Mouse (Mus musculus) lung, postnatal 36 days (tissue): ENCODE data around the gene Ugt1a5.

Experiments used
- DNase-seq: peaks from one replicate; pipeline ENCODE4 v3.0.0; 2022; ENCODE audit warnings: mixed read lengths

The Ugt1a5 gene

DNA sequence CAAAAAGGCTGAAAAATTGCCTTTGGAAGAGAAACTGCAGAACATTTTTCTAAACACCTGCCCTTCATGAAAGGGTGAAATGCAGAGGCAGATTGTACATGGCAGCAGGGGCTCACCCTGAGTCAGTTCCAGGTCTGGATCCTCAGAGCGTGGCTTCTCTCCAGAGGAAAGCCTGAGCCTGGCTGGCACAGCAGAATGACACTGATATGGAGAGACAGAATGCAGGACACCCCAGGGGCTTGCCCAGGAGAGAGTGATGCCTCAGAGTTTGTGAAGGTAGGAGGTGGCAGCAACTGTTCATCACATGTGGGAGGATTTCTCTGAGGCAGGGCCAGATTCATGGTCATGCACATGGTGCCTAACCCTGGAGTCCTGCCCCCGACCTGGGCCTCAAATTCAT lies 34.2 kb downstream of the Ugt1a5 start:
- no peak for DNase-seq

DNA sequence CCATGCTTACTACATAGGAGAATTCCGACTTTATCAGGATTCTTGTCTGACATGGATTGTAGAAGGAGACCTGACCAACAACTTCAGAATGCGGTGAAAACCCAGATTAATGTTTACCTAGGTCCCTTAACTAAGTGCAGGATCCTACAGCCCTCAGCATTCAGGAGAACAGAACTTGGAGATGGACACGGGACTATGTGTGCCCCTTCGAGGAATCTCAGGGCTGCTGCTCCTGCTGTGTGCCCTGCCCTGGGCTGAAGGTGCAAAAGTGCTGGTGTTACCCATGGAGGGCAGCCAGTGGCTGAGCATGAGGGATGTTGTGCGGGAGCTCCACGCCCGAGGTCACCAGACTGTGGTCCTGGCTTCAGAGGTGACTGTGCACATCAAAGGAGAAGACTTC lies 34.6 kb downstream of the Ugt1a5 start, which contains the start of gene Ugt1a2:
TSS of gene Ugt1a2 (plus strand) at position 146 of the 400 bp plus-strand sequence.
- DNase-seq = no peak

DNA sequence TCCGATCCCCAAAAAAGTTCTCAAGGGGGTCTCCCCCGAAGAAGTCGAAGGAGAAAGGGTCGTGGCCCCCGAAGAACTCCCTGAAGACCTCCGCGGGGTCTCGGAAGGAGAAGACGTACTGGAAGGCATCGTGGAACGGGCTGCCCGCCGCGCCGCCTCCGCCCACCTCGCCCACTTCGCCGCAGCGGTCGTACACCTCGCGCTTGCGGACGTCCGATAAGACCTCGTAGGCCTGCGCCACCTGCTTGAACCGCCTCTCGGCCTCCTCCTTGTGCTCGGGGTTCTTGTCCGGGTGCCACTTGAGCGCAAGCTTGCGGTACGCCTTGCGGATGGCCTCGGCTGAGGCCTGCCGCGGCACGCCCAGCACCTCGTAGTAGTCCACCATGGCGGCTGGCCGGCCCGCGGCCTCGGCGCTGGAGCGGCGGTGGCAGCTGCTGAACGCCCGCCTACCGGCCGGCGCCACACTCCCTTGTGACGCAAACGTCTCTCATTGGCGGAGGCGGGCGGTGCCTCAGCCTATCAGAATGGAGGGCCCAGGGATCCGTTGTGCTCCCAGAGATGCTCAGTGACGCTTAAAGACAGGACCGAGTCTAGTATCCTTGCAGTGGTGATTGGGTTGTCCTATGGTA lies 39.6 kb downstream of the Ugt1a5 start, which contains the start of gene Dnajb3:
TSS of gene Dnajb3 (minus strand) at position 489 of the 629 bp plus-strand sequence.
- DNase-seq = peak; percentile 71

DNA sequence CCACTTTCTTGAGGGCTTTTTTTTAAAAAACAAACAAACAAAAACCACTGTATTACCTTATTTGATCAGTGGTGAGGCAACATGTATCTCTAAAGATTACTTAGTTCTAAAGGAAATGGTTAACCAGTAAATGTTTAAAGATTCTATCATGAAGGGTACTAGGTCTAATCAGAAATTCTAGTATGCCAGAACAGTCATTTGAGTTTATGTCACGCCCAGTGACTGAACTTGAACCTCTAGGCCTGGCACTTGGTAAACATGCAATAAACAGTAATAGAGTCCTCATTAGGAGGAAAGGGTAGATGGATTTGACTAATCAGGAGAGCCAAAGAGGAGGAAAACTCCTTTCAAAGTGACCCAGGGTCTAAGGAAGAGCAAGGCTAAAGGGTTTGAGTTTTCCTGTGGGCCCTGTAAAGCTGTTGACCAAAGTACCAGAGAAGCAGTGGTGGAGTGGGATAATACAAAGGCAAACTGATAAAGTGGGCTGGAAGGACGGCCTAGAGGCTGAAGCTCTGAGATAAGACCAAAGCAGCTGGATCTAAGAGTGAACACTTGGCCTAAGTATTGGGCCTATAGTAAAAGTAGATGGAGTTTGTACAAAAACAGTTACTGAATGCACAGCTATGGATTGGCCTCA lies 41.1 kb downstream of the Ugt1a5 start:
- no peak for DNase-seq

DNA sequence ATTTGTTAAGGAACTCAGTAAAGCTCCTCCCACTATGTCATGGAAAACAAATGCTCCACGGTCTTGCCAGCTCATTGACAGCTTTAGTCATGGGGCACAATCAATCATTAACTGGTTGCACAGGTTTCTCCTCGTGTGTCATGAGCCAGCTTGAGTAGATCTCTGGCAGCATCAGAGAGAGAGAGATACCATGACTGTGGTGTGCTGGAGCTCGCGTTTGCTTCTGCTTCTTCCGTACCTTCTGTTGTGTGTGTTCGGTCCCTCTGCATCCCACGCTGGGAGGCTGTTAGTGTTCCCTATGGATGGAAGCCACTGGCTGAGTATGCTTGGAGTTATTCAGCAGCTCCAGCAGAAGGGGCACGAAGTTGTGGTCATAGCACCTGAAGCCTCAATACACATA lies 46.0 kb downstream of the Ugt1a5 start, which contains the start of gene Ugt1a1:
TSS of gene Ugt1a1 (plus strand) at position 148 of the 400 bp plus-strand sequence.
- no peak for DNase-seq

DNA sequence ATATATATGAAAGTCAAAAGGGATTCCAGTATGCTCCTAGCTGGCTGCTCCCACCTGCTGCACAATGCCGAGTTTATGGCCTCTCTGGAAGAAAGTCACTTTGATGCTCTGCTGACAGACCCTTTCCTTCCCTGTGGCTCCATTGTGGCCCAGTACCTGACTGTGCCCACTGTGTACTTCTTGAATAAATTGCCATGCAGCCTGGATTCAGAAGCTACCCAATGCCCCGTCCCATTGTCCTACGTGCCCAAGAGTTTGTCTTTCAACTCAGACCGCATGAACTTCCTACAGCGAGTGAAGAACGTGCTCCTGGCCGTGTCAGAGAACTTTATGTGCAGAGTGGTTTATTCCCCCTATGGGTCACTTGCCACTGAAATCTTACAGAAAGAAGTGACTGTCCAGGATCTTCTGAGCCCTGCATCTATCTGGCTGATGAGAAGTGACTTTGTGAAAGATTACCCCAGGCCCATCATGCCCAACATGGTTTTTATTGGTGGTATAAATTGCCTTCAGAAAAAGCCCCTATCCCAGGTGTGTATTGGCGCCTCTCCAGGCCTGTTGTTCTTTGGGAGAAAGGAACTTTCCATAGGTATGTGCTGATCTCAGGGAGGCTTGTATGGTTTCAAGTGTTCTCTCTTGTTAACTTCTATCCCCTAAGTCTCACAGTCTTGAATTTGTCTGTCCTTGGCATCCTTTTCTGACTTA lies 46.7 kb downstream of the Ugt1a5 start:
- no peak for DNase-seq

DNA sequence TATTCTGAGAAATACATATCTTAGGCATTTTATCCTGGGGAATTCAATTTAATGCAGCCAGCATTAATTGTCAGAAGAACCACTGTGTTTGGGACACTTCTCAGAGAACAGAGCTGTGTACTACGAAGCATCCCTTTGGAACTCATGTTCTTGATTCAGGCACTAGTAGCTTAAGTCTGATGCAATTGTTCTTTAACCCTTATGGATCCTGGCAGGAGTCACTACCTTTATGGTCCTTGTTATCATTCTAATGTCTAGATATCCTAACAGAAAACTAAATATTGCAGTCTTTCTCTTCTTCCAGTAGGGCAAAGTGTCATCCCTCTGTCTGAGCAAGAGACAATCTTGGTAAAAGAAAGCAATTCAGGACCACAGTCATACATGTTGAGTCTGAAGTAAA lies 47.2 kb downstream of the Ugt1a5 start:
- DNase-seq = no peak

DNA sequence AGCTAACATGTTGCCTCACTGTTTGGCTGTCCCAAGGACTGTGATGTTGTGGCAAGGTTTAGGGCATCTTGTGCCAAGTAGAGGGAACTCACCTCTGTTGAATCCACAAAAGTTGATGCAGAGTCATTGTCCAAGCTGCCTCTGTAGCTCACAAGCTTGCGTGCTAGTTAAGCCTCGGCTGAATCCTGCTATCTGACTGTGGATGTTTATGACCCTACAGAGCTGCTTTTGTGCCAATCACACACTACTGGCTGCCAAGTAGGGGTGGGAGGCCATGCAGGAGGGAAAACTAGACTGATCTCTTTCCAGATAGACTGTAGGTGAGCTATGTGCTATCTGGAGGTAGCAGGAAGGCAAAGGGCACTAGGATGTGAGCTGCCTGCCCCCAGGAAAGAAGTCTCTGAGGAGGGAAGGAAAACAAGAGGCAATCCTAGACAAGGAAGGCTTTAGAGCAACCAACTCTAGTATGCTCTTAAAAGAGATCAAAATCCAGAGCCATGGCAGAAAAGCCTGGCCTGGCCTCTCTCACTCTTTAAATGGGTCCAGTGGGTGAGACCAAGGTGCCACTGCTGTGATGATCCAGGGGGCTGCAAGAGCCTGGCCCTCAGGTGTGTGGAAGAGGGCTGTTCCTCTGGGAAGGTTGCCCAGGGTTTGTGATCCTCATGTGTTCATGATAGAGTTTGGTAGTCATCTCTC lies 48.1 kb downstream of the Ugt1a5 start:
- DNase-seq = no peak

DNA sequence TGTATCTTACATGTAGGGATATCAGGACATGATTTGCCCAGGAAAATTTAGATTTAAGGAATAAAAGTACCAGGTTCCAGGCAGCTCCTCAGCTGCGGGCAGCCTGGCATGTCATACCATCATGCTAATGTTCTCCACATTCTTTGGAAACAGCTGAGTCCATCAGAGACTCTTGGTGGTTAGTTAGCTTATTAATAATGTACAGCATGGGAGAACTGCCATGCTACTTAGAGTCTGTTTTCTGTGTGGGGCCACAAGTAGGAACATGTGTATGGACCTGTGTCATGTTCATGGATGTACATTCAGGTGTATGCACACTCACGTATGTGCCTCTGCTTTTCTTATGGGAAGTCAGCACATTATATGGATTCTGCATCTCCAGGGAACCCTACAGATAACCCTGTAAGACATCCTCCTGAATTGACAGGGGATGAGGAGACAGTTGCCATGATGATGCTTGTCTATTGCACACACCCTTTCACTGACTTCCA lies 48.7 kb downstream of the Ugt1a5 start:
- no peak for DNase-seq

DNA sequence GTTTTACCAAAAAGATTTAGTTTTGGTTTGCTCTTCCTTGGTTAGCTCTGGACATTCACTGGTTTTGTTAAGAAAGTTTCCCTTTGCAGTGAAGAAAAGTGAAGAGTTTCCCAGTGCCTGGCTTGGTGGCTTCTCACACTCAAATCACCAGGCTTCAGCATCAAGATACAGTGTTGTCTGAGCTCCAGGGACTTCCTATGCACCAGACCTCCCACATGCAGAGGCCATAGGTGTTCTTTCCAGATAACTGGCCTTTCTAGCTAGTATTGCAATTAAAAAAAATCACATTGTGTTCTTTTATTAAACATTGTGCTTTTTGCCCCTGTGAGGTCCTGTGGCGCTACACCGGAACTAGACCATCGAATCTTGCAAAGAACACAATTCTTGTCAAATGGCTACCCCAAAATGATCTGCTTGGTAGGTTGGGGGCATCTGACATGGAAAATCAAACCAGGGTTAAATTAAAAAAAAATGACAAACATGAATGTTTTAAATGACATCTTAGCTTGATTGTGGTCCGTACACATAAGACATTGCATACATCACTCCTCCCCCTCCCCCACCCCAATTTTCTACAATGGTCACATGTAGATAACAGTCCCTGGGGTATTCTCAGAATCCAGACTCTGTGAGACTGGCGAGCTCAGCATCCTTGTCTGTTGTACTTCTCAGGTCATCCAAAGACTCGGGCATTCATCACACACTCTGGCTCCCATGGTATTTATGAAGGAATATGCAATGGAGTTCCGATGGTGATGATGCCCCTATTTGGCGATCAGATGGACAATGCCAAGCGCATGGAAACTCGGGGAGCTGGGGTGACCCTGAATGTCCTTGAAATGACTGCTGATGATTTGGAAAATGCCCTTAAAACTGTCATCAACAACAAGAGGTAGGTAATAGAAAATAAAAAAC lies 49.9 kb downstream of the Ugt1a5 start:
- no peak for DNase-seq

DNA sequence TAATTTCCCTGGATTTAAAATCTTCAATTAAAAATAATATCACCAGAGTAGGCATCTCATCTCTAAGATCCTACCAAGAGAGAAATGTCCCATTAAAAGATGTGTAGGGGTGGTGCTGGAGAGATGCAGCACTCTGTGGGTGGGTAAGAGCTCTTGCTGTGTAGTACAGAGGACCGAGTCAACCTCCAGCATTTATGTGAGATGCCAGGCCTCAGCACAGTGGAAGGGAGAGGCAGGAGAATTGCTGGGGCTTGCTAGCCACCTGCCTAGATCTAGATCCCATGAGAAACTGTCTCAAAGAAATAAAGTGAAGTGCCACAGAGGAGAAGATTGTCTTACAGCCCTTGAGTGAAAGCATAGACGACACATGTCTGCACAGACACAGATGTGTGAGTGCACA lies 50.7 kb downstream of the Ugt1a5 start:
- DNase-seq = no peak

DNA sequence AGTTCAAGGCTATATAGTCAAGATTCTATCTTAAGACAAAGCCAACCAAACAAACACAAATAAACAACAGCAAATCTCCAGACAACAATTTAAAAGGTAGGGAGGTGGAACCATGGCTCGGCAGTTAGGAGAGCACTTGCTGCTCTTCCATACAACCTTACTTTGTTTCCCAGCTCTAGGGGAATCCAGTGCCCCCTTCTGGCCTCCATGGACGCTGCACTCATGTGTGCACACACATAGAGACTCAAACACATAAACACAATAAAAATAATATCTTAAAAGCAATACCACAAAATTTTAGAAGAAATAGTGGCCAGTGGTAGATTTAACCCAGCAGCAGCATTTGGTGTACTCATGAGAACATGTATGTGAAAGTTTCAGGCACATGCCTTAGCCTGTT lies 51.3 kb downstream of the Ugt1a5 start:
- no peak for DNase-seq

DNA sequence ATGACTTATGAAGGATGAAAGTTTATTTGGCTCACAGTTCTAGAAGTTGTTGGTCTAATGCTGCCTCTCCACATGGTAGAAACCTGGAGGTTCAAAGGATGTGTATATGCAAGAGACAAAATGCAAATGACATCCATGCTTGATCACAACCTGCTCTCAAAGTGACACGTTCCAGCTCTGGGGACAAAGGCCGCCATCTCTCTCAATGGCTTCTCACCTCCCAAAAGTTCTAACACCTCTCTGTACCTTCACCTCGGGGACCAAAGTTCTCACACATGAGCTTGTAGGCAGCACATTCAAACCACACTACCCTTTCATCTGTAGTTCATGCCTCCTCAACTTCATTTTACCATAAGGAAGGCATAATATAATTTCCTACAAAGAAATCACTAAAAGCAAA lies 51.8 kb downstream of the Ugt1a5 start:
- no peak for DNase-seq

DNA sequence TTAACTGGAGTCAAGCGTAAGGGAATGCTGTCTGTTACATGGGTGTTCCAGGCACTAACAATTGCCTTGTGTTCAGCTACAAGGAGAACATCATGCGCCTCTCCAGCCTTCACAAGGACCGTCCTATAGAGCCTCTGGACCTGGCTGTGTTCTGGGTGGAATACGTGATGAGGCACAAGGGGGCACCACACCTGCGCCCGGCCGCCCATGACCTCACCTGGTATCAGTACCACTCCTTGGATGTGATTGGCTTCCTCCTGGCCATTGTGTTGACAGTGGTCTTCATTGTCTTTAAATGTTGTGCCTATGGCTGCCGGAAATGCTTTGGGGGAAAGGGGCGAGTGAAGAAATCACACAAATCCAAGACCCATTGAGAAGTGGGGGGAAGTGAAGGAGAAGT lies 52.2 kb downstream of the Ugt1a5 start:
- no peak for DNase-seq

DNA sequence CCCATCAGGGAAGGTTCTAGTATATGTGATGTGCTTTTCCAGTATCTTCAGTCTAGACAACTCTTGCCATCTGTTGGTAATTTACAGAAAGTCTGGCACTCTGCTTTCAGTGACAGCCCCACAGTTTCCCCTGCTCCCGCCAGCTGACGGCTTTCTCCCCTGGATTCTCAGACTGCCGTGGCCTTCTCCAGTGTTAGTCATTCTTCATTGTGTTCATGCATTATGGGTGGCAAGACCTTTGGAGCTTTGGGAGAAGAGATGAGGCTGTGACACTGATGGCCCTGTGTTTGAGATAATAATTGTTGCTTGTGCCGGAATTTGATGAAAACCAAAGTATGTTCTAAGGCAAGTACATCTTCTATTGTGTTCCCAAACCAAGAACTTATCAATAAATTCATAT lies 52.8 kb downstream of the Ugt1a5 start:
- DNase-seq = no peak

DNA sequence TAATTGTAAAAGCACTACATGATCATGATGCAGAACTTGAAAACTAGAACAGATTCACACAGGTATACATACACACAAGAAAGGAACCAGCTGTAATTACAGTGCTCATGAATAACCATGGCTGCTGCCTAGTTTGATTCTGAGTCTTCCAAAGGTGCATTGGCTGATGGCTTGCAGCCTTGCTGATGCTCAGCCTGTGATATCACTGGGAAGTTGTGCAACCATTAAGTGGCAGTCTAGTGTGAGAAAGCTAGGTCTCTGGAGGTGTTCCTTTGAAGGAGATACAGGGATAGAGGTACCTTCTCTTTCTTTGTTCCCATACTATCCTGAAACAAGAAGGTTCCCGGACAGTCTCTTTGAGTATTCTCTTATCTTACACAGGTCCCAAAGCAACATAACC lies 53.2 kb downstream of the Ugt1a5 start:
- DNase-seq = no peak

DNA sequence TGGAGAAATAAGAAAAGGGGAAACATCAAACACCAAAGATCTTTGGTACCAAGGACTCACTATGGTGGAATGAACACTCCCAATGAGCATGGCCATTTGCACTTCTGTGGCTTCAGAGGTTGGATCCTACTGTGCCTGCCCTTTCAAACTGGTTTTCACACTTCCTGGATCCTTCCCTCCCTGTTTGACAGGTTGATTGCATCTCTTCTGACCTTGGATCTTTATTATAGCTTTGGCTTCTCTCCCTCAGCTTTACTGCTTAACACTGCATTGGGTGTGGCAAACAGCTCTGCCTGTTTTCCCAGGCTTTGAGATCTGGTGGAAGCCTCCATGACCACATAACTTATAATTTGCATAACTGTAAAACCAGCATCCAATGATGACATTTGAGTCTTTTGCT lies 54.5 kb downstream of the Ugt1a5 start:
- no peak for DNase-seq

DNA sequence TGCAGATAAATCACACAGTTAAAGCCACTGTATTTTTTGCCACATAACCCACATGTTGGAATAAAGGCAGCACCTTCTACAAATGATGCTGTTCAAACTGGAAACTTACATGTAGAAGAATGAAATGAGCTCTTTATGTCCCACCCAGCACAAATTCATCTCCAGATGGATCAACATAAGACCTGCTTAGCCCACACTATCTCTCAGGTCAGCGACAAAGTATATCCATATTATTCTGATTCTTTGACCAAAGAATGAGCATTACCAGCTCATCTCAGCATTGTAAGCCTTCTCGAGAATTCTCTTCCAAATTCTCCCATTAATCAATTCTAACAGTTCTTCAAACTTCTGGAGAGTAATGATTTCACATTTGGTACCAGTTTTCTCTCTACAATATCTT lies 56.4 kb downstream of the Ugt1a5 start:
- no peak for DNase-seq

DNA sequence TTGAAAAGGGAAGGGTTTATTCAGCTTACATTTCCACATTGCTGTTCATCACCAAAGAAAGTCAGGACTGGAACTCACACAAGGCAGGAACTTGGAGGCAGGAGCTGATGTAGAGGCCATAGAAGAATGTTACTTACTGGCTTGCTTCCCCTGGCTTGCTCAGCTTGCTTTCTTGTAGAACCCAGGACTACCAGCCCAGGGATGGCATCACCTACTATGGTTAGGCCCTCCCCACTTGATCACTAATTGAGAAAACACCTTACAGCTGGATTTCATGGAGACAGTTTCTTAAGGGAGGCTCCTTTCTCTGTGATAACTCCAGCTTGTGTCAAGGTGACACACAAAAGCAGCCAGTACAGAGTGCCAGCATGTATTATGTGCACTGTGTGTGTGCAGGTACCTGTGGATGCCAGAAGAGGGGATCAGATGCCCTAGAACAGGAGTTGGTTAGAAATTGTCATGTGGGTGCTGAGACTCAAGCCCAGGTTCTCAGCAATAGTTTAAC lies 57.3 kb downstream of the Ugt1a5 start:
- peak; percentile 2 for DNase-seq

DNA sequence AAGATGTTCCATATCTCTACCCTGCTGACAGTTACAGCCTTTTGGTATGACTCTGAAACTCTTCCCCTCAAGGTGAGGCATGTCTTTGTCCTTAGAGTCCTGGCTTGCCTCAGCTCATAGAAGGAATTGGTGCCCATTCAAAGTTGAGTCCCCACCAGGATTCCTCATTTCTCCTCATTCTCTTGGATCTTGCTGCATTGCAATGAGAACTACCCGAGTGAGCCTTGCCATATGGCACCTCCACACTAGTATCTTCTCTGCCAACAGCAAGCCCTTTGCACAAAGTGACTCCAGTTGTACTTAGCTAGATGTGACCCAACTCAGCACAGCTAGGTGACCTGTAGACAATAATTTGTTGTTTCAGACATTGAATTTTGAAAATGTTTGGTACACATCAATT lies 57.8 kb downstream of the Ugt1a5 start:
- peak; percentile 3 for DNase-seq

DNA sequence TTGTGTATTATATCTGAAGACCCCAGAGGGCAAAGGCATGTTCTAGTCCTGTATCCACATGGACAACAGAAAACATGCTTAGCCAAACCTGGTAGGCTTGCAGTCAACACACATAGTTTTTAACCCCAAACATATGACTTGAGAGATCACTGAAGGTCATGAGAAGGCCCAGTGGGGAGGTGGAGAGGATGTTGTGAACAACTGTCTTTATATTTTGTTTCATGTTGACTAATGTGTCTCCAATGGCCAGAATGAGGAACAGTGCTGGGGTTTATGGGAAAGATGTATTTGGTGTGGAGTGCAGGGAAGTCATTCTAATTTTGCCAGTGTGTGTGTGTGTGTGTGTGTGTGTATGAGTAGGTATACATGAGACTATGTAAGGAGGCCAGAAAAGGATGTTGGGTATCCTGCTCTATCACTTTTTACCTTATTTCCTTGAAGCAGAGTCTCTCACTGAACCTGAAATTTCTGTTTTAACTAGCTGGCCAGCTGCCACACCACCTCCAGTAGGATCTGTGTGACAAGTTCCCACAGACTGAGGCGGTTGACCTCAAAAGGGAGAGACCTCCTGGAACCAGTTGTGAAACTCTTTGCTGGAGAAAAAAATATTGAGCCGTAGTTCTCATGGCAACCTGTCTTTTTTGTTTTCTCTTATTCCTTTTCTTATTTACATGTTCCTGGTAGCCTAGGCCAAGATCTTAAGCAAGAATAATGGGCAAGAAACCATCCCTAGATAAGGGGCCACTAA lies 58.4 kb downstream of the Ugt1a5 start:
- DNase-seq = peak; percentile 81
